Mouse (Mus musculus): ENCODE data around the gene Tm6sf2. TPM values are rescaled to one million over a fixed set of nuclear protein-coding genes. Genes with fewer than 3 reads are reported as not detected.

Gene Tm6sf2
- 3.2 and 4.2 TPM in 2 replicates for polyA plus RNA-seq (2012; rRNA removed; ENCODE audit: low replicate concordance)

DNA sequence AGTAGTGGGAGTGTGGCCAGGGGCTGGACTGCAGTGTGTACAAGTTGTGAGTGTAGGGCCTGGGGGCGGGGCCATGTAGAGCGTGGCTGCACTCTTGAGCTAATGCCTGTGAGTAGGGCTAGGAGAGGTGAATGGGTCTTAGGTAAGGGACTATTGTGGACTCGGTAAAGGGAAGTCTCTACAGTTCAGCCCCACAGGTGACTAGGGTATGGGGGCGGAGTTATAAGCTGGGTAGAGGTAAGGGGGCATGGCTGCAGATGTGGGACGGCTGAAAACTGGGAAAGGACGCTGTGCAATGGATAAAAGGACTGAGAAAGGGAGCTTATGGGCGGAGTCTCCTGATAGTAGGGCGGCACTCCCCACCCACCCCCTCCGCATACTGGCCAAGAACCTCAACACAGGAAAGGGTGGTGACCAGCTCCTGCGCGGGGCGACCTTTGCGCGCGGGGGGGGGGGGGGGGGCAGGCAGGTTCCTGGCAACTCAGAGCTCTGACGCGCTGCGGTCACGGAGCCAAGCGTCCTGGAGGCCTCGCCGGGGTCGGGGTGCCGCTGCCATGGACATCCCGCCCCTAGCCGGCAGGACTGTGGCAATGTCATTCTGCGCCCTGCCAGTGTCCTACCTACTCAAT lies at the start of gene Tm6sf2:
Gene Tm6sf2, plus strand, starts transcription at position 484 of the 629 bp plus-strand sequence.

DNA sequence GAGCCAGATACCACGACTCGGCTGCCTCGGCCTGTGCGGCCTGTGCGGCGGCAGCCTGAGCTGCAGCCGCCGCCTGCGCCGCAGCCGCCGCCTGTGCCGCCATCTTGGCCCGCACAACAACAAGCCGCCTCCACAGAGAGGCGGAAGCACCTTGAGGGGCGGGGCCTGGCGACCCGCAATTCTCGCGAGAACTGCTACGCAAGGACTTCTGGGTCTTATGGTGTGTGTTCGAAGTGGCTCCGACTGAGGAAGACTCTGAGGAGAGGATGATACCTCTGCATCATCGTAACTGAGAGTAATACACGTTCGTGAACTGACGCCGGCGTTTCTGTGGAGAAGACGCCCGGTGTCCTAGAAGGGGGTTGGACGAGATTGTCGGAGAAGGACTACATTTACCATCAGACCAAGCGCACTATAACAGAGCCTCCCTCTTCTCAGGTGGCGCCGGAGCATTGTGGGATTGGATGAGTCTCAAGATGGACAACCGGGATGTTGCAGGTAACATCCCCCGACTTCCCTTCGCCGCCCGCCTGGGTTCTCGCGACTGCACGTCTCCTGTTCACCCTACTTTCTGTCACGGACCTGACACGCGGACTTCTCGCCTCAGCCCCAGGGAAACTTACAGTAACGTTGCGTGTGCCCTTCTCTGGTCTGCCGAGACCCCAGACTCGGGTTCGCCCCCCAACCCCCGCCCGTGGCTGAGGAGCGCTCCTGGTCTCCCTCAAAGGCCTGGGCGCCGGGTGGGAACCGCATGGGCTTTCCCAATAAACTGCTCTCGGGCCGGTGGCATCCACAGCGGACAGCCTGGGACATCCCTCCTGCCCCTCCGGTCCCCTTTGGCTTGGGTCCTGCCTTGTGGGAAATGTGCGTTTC lies 29.9 kb upstream of the Tm6sf2 start, which contains the start of the genes Mau2 and Sugp1:
Gene Mau2, minus strand, starts transcription at position 152 of the 873 bp plus-strand sequence.
Gene Sugp1, plus strand, starts transcription at position 231 of the 873 bp plus-strand sequence.

DNA sequence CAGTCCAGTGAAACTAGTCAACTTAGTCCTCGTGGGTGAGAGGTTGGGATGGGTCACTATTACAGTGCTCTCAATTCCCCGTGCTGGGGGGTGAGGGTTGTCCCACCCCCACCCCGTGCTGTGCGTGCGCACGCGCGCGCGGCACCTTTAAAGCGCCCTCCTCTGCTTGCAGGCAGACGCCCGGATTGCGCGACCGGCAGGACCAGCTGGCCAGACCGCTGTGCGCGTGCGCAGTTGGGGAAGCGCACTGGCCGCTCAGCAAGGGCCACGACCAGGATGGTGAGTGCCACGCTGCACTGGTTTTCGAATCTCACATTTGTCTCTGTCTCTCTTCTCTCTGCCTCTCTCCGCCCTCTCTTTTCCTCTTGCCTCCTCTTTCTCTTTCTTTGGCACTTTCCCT lies 10.6 kb downstream of the Tm6sf2 start, which contains the start of gene Hapln4:
Gene Hapln4, plus strand, starts transcription at position 173 of the 400 bp plus-strand sequence.

DNA sequence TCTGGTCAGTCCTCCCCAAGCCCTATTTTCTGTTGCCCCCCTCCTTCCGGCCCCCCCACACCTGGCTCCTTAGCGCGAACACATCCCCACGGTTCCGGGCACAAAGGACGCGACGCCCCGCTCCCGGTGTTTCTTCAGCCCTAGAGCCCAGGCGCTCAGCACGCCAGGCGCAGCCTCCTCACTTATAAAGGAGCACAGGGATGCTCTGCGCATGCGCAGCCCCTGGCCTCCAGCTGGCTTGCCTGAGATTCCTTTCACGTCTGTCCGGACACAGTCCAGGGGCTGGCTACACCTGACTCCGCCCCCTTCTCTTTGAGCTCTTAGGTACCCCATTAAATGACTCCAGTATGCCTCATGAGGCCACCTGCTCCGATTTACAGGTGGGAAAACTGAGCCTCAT lies 47.9 kb downstream of the Tm6sf2 start, which contains the start of gene Ncan:
Gene Ncan, minus strand, starts transcription at position 207 of the 400 bp plus-strand sequence.

Other genes starting within 250 kb of the Tm6sf2 start
- gene Pbx4, start 240.4 kb upstream of the Tm6sf2 start, polyA plus RNA-seq (2012; rRNA removed; ENCODE audit: low replicate concordance) = 0.79 and 5.2 TPM in 2 replicates
- gene Cilp2, start 185.2 kb upstream of the Tm6sf2 start, polyA plus RNA-seq (2012; rRNA removed; ENCODE audit: low replicate concordance) = 0.07 and 0.41 TPM in 2 replicates
- 0.56 and 1.2 TPM in 2 replicates for gene Tssk6, start 170.7 kb upstream of the Tm6sf2 start, polyA plus RNA-seq (2012; rRNA removed; ENCODE audit: low replicate concordance)
- 124 and 130 TPM in 2 replicates for gene Ndufa13, start 170.4 kb upstream of the Tm6sf2 start, polyA plus RNA-seq (2012; rRNA removed; ENCODE audit: low replicate concordance)
- 3.1 and 5.2 TPM in 2 replicates for gene Yjefn3, start 170.2 kb upstream of the Tm6sf2 start, polyA plus RNA-seq (2012; rRNA removed; ENCODE audit: low replicate concordance)
- gene Gatad2a, start 76.5 kb upstream of the Tm6sf2 start, polyA plus RNA-seq (2012; rRNA removed; ENCODE audit: low replicate concordance) = 50.7 and 79.7 TPM in 2 replicates
- gene Mau2, start 30.2 kb upstream of the Tm6sf2 start, polyA plus RNA-seq (2012; rRNA removed; ENCODE audit: low replicate concordance) = 76.7 and 101 TPM in 2 replicates
- 10.8 and 14.6 TPM in 2 replicates for gene Sugp1, start 30.1 kb upstream of the Tm6sf2 start, polyA plus RNA-seq (2012; rRNA removed; ENCODE audit: low replicate concordance)
- 0.42 and 0.92 TPM in 2 replicates for gene Hapln4, start 10.5 kb downstream of the Tm6sf2 start, polyA plus RNA-seq (2012; rRNA removed; ENCODE audit: low replicate concordance)
- gene Ncan, start 47.9 kb downstream of the Tm6sf2 start, polyA plus RNA-seq (2012; rRNA removed; ENCODE audit: low replicate concordance) = 0.50 and 3.3 TPM in 2 replicates
- 18.9 and 21.9 TPM in 2 replicates for gene Nr2c2ap, start 58.4 kb downstream of the Tm6sf2 start, polyA plus RNA-seq (2012; rRNA removed; ENCODE audit: low replicate concordance)
- 27.5 and 30.0 TPM in 2 replicates for gene Rfxank, start 66.2 kb downstream of the Tm6sf2 start, polyA plus RNA-seq (2012; rRNA removed; ENCODE audit: low replicate concordance)
- 105 and 114 TPM in 2 replicates for gene Borcs8, start 66.6 kb downstream of the Tm6sf2 start, polyA plus RNA-seq (2012; rRNA removed; ENCODE audit: low replicate concordance)
- gene Mef2b, start 66.8 kb downstream of the Tm6sf2 start, polyA plus RNA-seq (2012; rRNA removed; ENCODE audit: low replicate concordance) = 0.32 and 0.39 TPM in 2 replicates
- gene Tmem161a, start 99.4 kb downstream of the Tm6sf2 start, polyA plus RNA-seq (2012; rRNA removed; ENCODE audit: low replicate concordance) = 123 and 138 TPM in 2 replicates
- gene Slc25a42, start 139.4 kb downstream of the Tm6sf2 start, polyA plus RNA-seq (2012; rRNA removed; ENCODE audit: low replicate concordance) = 41.2 and 60.9 TPM in 2 replicates
- gene Sugp2, start 161.3 kb downstream of the Tm6sf2 start, polyA plus RNA-seq (2012; rRNA removed; ENCODE audit: low replicate concordance) = 37.0 and 50.6 TPM in 2 replicates
- gene Armc6, start 161.5 kb downstream of the Tm6sf2 start, polyA plus RNA-seq (2012; rRNA removed; ENCODE audit: low replicate concordance) = 28.9 TPM in 2 replicates
- gene Homer3, start 209.9 kb downstream of the Tm6sf2 start, polyA plus RNA-seq (2012; rRNA removed; ENCODE audit: low replicate concordance) = 41.4 and 54.4 TPM in 2 replicates
- gene Ddx49, start 229.6 kb downstream of the Tm6sf2 start, polyA plus RNA-seq (2012; rRNA removed; ENCODE audit: low replicate concordance) = 39.0 and 64.2 TPM in 2 replicates
- gene Cope, start 229.6 kb downstream of the Tm6sf2 start, polyA plus RNA-seq (2012; rRNA removed; ENCODE audit: low replicate concordance) = 327 and 352 TPM in 2 replicates
- gene Cers1, start 242.9 kb downstream of the Tm6sf2 start, polyA plus RNA-seq (2012; rRNA removed; ENCODE audit: low replicate concordance) = 1.3 and 8.5 TPM in 2 replicates